Mouse (Mus musculus) cerebellum, adult 11 months (tissue): ENCODE results near the gene Cacna1d.

Experiments
- DNase-seq: peaks from one replicate; pipeline ENCODE4 v3.0.0; 2022

The Cacna1d gene

GRCm38 (mm10) chr14:30136965-30137364 lies 354.3 kb downstream of the Cacna1d start:
- DNase-seq = peak; percentile 76

GRCm38 (mm10) chr14:30135351-30135750 lies 355.9 kb downstream of the Cacna1d start:
- DNase-seq = no peak

GRCm38 (mm10) chr14:30133684-30134083 lies 357.6 kb downstream of the Cacna1d start:
- DNase-seq = no peak

- no peak for DNase-seq
Measured at GRCm38 (mm10) chr14:30131256-30131655, 360.0 kb downstream of the Cacna1d start.

- DNase-seq = no peak
Measured at GRCm38 (mm10) chr14:30130092-30130491, 361.2 kb downstream of the Cacna1d start.

GRCm38 (mm10) chr14:30129378-30129777 lies 361.9 kb downstream of the Cacna1d start:
- DNase-seq = no peak

- no peak for DNase-seq
Measured at GRCm38 (mm10) chr14:30124951-30125690, 366.1 kb downstream of the Cacna1d start.

- DNase-seq = no peak
Measured at GRCm38 (mm10) chr14:30120023-30120422, 371.2 kb downstream of the Cacna1d start.

- no peak for DNase-seq
Measured at GRCm38 (mm10) chr14:30113392-30114108, 377.7 kb downstream of the Cacna1d start.

GRCm38 (mm10) chr14:30109079-30109478 lies 382.2 kb downstream of the Cacna1d start:
- DNase-seq = no peak

- DNase-seq = no peak
Measured at GRCm38 (mm10) chr14:30106550-30106949, 384.7 kb downstream of the Cacna1d start.

- peak; percentile 14 for DNase-seq
Measured at GRCm38 (mm10) chr14:30105551-30105950, 385.7 kb downstream of the Cacna1d start.

- DNase-seq = no peak
Measured at GRCm38 (mm10) chr14:30103946-30104536, 387.2 kb downstream of the Cacna1d start.

- no peak for DNase-seq
Measured at GRCm38 (mm10) chr14:30097239-30097638, 394.0 kb downstream of the Cacna1d start.

GRCm38 (mm10) chr14:30092426-30092825 lies 398.8 kb downstream of the Cacna1d start:
- no peak for DNase-seq

GRCm38 (mm10) chr14:30092021-30092420 lies 399.2 kb downstream of the Cacna1d start:
- DNase-seq = no peak

GRCm38 (mm10) chr14:30079729-30080128 lies 411.5 kb downstream of the Cacna1d start:
- no peak for DNase-seq

- DNase-seq = no peak
Measured at GRCm38 (mm10) chr14:30078115-30078808, 413.0 kb downstream of the Cacna1d start.

GRCm38 (mm10) chr14:30075268-30075887 lies 415.9 kb downstream of the Cacna1d start:
- peak; percentile 49 for DNase-seq

GRCm38 (mm10) chr14:30068566-30068965 lies 422.7 kb downstream of the Cacna1d start:
- DNase-seq = no peak

- DNase-seq = no peak
Measured at GRCm38 (mm10) chr14:30066752-30067151, 424.5 kb downstream of the Cacna1d start.

GRCm38 (mm10) chr14:30064864-30065263 lies 426.4 kb downstream of the Cacna1d start:
- DNase-seq = no peak
